Mouse (Mus musculus): ENCODE data around the gene D230025D16Rik. TPM values are rescaled to one million over a fixed set of nuclear protein-coding genes. Genes with fewer than 3 reads are reported as not detected.
"Not testable (repeated sequence)": the region's sequence is repeated elsewhere in the genome, so short reads cannot be mapped to it uniquely, and the experiment has no call there.

Gene D230025D16Rik
- polyA plus RNA-seq, 1 experiment from 2014 or later: 23.0 TPM

DNA sequence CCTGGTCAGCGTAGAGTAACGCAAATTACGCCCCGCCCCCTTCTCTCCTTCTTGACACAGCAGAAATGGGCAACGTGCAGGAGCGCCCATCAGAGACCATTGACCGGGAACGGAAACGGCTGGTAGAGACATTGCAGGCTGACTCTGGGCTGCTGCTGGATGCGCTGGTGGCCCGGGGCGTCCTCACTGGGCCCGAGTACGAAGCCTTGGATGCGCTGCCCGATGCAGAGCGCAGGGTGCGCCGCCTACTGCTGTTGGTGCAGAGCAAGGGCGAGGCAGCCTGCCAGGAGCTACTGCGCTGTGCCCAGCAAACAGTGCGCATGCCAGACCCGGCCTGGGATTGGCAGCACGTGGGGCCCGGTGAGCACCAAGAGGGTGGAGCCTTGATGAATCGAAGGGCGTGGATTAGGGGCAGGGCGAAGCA, 54.0 kb downstream of the D230025D16Rik start:
- peaks cover 36% of the 10 kb centered on the region for H3K4me1 ChIP-seq
- peaks cover 25% of the 10 kb centered on the region for H3K36me3 ChIP-seq (replicated peaks)
- DNase-seq (ENCODE audit: extremely low spot score, low spot score): no peak
- no peaks in the 10 kb centered on the region for H3K9me3 ChIP-seq
- H3K27me3 ChIP-seq (ENCODE audit: poor library complexity, severe bottlenecking): peaks cover 100% of the 10 kb centered on the region
- 2% methylated on average over 28 of the region's 28 CpGs for WGBS
- H3K27ac ChIP-seq: no peak overlapping the region
- peak overlapping the region; percentile 39 for H3K4me3 ChIP-seq

DNA sequence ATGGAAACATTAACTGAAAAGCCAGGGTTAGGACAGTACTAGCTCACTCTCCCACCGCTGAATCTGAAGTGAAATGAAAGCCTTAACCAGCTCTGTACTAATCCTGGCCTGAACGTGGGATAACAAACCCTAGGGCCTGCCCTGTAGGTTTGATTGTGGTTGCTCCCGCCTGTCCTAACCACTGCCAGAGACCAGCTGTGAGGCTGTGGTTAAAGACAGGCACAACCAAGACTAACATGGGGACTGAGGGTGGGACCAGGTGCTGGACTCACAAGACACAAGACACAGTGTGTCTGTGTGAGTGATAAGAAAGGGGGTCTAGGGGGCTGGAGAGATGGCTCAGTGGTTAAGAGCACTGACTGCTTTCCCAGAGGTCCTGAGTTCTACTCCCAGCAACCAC, 55.6 kb downstream of the D230025D16Rik start:
- peaks cover 38% of the 10 kb centered on the region for H3K36me3 ChIP-seq (replicated peaks)
- peaks cover 98% of the 10 kb centered on the region for H3K27me3 ChIP-seq (ENCODE audit: poor library complexity, severe bottlenecking)
- H3K9me3 ChIP-seq: no peaks in the 10 kb centered on the region
- H3K4me3 ChIP-seq: no peak overlapping the region
- peaks cover 32% of the 10 kb centered on the region for H3K4me1 ChIP-seq
- no peak overlapping the region for H3K27ac ChIP-seq
- WGBS: 67% methylated on average over 3 of the region's 3 CpGs
- no peak for DNase-seq (ENCODE audit: extremely low spot score, low spot score)

DNA sequence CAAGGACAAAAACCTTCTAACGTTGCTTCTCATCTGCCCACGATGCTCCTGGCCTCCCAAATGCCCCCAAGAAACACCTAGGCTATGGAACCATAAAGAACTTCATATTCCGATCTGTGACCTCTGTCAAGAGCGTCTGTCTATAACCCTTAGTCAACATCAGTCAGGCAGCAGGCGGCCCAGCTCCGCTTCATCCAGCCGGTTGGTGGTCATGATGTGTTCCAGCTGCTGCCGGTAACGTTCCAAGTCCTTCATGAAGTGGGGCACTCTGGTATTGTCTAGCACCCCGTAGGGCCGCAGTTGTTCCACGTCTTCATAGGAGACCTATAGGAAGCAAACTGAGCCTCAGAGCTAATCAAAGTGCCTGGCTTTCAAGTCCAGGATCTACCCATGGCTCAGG, 56.9 kb downstream of the D230025D16Rik start:
- Histone ChIP-seq H3K4me1 (peaks cover 19% of the 10 kb centered on the region), H3K27me3 (ENCODE audit: poor library complexity, severe bottlenecking) (peaks cover 92% of the 10 kb centered on the region), H3K27ac (no peak overlapping the region), H3K4me3 (no peak overlapping the region), H3K9me3 (no peaks in the 10 kb centered on the region), H3K36me3 (replicated peaks) (peaks cover 40% of the 10 kb centered on the region)
- no peak for DNase-seq (ENCODE audit: extremely low spot score, low spot score)
- 89% methylated on average over 12 of the region's 12 CpGs for WGBS

DNA sequence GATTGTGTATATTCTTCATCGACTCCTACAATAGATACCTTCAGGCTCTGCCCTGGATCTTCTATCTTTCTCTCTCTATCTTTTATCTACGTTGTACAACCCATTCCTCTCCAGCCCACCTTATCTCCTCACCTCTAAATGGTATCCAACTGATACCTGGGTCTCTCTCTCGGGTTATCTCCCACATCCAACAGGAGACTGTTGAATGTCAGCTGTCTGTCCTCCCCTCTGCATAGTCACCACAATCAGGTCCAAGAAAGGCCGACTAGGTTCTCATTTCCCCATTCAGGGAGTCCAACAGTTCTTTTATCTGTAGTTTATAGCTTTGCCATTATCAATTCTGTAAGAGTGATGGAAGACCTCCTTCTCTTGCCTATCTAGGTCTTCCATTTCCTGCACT, 57.3 kb downstream of the D230025D16Rik start:
- no peak for DNase-seq (ENCODE audit: extremely low spot score, low spot score)
- Histone ChIP-seq H3K4me1 (peaks cover 17% of the 10 kb centered on the region), H3K36me3 (replicated peaks) (peaks cover 40% of the 10 kb centered on the region), H3K4me3 (no peak overlapping the region), H3K27me3 (ENCODE audit: poor library complexity, severe bottlenecking) (peaks cover 88% of the 10 kb centered on the region), H3K9me3 (no peaks in the 10 kb centered on the region), H3K27ac (no peak overlapping the region)
- 92% methylated on average over 4 of the region's 4 CpGs for WGBS

DNA sequence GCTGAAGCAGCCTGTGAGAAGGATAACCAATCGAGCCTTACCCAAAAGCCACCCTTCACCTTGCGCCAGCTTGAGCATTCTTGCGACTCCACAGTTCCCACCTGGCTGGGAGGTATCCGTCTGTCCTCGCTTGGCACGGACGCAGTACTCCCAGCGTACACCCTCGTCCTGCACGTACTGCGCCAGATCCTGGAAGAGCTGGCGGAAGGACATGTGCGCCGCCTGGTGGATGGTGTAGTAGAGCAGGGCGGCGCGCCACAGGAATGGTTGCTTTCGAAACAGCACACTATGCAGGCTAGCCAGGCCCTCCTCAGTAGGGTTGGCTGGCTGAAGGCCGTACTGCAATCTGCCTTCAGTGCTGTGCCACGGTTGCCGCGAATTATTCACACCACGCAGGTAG, 58.1 kb downstream of the D230025D16Rik start:
- WGBS: 18% methylated on average over 23 of the region's 23 CpGs
- peaks cover 19% of the 10 kb centered on the region for H3K4me1 ChIP-seq
- H3K27ac ChIP-seq: no peak overlapping the region
- no peak overlapping the region; the same call in 1 of the 2 replicates for H3K4me3 ChIP-seq
- no peaks in the 10 kb centered on the region for H3K9me3 ChIP-seq
- peaks cover 79% of the 10 kb centered on the region for H3K27me3 ChIP-seq (ENCODE audit: poor library complexity, severe bottlenecking)
- no peak for DNase-seq (ENCODE audit: extremely low spot score, low spot score)
- H3K36me3 ChIP-seq (replicated peaks): peaks cover 40% of the 10 kb centered on the region

DNA sequence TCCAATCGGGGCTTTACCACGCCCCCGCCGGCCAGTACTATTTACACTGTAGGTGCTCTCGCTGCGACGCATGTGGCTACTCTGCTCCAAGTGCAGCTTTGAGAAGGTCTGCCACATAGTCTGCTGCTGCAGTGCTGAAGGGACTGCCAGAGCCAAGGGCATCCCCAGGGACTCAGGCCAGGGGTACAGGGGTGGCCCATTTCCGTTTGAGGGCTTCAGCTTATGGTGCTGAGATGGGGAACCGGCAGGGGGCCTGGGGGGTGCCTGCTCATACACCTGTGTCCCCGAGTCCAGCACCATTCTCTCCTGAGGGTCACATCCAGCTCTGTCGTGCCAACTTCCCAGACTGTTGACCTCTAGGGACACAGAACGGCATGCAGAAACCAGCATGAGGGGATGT, 60.6 kb downstream of the D230025D16Rik start:
- H3K27ac ChIP-seq: no peak overlapping the region
- H3K27me3 ChIP-seq (ENCODE audit: poor library complexity, severe bottlenecking): peaks cover 67% of the 10 kb centered on the region
- WGBS: 54% methylated on average over 12 of the region's 12 CpGs
- DNase-seq (ENCODE audit: extremely low spot score, low spot score): no peak
- H3K4me3 ChIP-seq: no peak overlapping the region
- H3K36me3 ChIP-seq (replicated peaks): peaks cover 40% of the 10 kb centered on the region
- H3K9me3 ChIP-seq: no peaks in the 10 kb centered on the region
- H3K4me1 ChIP-seq: peaks cover 32% of the 10 kb centered on the region

DNA sequence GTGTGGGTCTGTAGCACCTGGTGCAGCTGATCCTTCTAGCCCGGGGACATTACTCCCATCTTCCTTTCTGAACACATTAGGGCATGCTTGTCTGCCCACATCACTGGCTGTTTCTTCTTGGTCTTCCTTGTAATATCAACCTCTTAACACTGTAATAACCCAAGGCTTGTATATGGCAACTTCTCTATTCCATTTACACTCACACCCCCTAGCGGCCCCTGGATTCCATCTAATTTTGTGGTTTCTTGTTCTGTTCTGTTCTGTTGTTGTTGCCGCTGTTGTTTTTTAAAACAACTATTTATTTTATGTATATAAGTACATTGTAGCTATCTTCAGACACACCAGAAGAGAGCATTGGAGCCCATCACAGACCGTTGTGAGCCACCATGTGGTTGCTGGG, 62.0 kb downstream of the D230025D16Rik start:
- peaks cover 34% of the 10 kb centered on the region for H3K36me3 ChIP-seq (replicated peaks)
- DNase-seq (ENCODE audit: extremely low spot score, low spot score): no peak
- H3K27ac ChIP-seq: no peak overlapping the region
- peaks cover 63% of the 10 kb centered on the region for H3K27me3 ChIP-seq (ENCODE audit: poor library complexity, severe bottlenecking)
- no peaks in the 10 kb centered on the region for H3K9me3 ChIP-seq
- 91% methylated on average over 4 of the region's 4 CpGs for WGBS
- H3K4me1 ChIP-seq: peaks cover 37% of the 10 kb centered on the region
- H3K4me3 ChIP-seq: no peak overlapping the region

DNA sequence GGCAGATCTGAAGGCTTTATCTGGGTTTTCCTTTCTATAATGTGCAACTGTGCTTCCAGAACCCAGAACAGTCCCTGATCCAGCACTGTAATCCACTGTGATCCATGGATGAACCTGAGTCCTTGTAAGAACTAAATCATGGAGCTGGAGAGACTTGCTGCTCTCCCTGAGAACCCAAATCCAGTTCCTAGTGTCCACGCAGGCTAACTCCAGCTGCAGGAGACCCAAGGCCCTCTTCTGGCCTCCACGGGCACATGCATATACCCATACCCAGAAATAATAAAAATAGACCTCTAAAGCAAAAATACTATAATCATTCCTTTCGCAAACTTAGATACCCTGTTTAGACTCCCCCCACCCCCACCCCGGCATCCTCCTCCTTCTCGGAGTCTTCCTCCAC, 63.3 kb downstream of the D230025D16Rik start:
- Histone ChIP-seq H3K27me3 (ENCODE audit: poor library complexity, severe bottlenecking) (peaks cover 55% of the 10 kb centered on the region), H3K9me3 (no peaks in the 10 kb centered on the region), H3K4me1 (peaks cover 35% of the 10 kb centered on the region), H3K36me3 (replicated peaks) (peaks cover 20% of the 10 kb centered on the region), H3K4me3 (peak overlapping the region; percentile 65), H3K27ac (peak overlapping the region; percentile 96; the same call in 1 of the 2 replicates)
- 91% methylated on average over 5 of the region's 5 CpGs for WGBS
- DNase-seq (ENCODE audit: extremely low spot score, low spot score): no peak

DNA sequence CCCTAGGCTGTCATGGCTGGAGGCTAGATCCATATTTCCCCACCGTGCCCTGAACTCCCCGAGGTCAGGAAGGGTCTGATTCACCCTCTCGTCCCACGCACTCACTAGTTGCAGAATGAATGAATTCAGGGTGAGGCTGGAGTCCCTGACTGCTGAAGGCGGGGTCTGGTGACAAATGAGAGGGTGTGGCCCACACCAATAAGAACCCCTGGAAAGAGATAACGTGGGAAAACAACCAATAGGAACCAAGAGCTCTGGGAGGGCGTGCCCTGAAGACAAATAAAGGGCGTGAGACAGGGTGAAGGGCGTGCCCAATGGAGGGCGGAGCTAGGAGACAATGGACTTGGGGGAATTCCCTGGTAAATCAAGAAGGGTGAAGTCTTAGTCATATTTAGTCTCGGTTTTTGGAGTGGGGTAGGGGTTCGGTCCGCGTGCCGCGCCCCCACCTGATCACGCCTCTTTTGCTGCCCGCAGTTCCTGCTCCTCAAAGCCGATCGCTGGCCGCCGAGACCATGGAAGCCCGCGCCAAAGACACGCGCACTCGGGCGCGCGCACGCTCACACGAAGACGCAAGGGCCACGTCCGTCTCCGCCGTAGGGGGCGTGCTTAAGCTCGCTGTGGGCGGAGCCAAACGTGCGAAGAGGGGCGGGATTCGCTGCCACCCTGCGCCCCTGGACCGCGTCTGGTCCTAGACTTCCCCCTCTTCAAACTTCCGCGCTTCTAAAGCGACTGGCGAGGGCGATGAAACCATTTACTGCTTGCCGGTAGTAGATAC, 64.2 kb downstream of the D230025D16Rik start:
- DNase-seq (ENCODE audit: extremely low spot score, low spot score): peak; percentile 93
- H3K27me3 ChIP-seq (ENCODE audit: poor library complexity, severe bottlenecking): peaks cover 54% of the 10 kb centered on the region
- no peaks in the 10 kb centered on the region for H3K9me3 ChIP-seq
- H3K36me3 ChIP-seq (replicated peaks): peaks cover 15% of the 10 kb centered on the region
- peaks cover 35% of the 10 kb centered on the region for H3K4me1 ChIP-seq
- H3K4me3 ChIP-seq: peak overlapping the region; percentile 65
- WGBS: under 1% methylated on average over 53 of the region's 53 CpGs
- peak overlapping the region; percentile 96 for H3K27ac ChIP-seq

DNA sequence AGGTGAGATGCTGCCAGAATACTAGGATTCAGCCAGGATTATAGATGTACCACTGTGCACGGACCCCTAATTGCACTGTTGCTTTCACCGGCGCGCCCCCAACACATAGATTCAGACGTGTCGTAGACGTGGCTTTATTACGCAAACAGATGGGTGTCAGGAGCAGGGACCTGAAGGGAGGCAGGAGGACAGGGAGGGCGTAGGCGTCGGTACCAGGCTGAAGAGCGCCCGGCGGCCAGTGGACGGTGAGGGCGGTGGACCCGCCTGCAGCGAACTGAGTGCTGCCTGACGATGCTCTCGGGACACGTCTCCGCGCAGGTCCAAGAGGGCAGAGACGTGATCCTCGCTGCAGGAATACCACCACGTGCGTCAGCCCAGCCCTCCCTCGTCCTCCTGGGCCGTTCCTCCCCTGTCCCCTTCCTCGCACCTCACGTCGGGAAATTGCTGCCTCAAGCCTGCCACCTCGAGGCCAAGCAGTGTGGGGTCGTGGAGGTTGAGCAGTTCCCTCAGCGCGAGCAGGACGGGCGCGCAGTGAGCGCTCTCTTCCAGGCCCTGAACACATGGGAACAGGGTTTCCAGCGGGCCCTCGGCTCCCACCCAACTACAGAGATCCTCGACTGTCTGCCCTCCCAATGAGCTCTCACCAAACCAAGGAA, 65.0 kb downstream of the D230025D16Rik start, which contains the start of gene 4931428F04Rik:
4931428F04Rik (minus strand) TSS at position 60 of the 656 bp plus-strand sequence.
- Histone ChIP-seq H3K36me3 (replicated peaks) (peaks cover 8% of the 10 kb centered on the region), H3K4me1 (peaks cover 35% of the 10 kb centered on the region), H3K9me3 (no peaks in the 10 kb centered on the region), H3K27ac (peak within 1 kb of the TSS; percentile 96), H3K4me3 (peak within 1 kb of the TSS; percentile 65), H3K27me3 (ENCODE audit: poor library complexity, severe bottlenecking) (peaks cover 47% of the 10 kb centered on the region)
- DNase-seq (ENCODE audit: extremely low spot score, low spot score): peak; percentile 58
- 2% methylated on average over 43 of the region's 43 CpGs for WGBS

DNA sequence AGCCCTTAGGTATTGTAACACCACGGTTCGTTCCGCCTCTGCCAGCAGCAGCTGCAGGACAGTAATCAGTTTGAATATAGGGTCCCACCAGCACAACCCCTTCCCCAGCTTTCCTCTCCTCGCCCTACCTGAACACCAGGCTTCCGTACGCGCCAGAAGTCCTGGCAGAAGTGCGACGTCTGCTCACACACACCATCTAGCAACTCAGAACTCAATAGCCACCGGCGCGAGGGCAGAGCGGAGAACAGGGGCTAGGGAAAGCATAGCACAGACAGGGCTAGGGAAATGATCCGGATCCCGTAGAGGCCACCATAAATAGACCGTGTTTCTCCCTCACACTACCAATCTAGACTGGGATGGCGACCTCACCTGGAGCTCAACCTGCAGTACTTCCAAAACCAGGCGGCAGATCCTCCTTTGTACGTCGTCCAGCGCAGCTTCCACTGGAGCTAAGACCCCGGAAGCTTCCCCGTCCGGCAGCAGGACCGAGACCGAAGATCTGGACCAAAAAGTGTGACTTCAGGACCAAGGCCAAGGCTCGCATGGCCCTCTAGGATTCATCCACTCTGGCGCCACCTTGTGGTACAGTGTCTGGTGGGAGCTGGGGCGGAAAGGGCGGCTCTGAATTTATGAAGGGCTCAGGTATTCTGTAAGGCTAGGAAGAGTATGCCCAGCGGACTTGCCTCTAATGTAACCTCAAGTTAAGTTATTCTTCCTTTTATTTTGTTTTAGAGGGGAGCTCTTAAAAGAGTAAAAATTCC, 65.8 kb downstream of the D230025D16Rik start:
- H3K4me1 ChIP-seq: peaks cover 35% of the 10 kb centered on the region
- peaks cover 39% of the 10 kb centered on the region for H3K27me3 ChIP-seq (ENCODE audit: poor library complexity, severe bottlenecking)
- H3K36me3 ChIP-seq (replicated peaks): 0 out of 2 replicates have a peak, but pooled peaks cover under 1% of the 10 kb centered on the region
- 6% methylated on average over 31 of the region's 31 CpGs for WGBS
- no peaks in the 10 kb centered on the region for H3K9me3 ChIP-seq
- H3K4me3 ChIP-seq: peak overlapping the region; percentile 65
- H3K27ac ChIP-seq: no peak overlapping the region
- peak; percentile 89 for DNase-seq (ENCODE audit: extremely low spot score, low spot score)

DNA sequence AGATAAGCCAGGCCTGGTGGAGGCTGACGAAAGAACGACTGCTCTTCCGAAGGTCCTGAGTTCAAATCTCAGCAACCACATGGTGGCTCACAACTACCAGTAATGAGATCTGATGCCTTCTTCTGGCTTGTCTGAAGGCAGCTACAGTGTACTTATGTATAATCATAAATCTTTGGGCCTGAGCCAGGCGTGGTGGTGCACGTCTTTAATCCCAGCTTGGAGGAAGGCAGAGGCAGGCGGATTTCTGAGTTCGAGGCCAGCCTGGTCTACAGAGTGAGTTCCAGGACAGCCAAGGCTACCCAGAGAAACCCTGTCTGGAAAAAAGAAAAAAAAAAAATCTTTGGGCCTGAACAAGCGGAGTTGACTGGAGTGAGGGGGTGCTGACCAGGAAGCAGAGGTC, 66.4 kb downstream of the D230025D16Rik start:
- 91% methylated on average over 8 of the region's 8 CpGs for WGBS

More for the DNA sequence above, 66.4 kb downstream of the D230025D16Rik start:
- H3K36me3 ChIP-seq (replicated peaks); H3K27ac ChIP-seq; DNase-seq (ENCODE audit: extremely low spot score, low spot score); H3K9me3 ChIP-seq: not testable (repeated sequence)
- peaks cover 37% of the 10 kb centered on the region for H3K27me3 ChIP-seq (ENCODE audit: poor library complexity, severe bottlenecking)
- H3K4me1 ChIP-seq: peaks cover 35% of the 10 kb centered on the region
- peak overlapping the region; percentile 65; the same call in 1 of the 2 replicates for H3K4me3 ChIP-seq

All from forebrain, embryonic 10.5 days (tissue).